Mouse (Mus musculus) embryonic facial prominence, embryonic 11.5 days (tissue): ENCODE measurements around the gene Dnm2. TPM values are rescaled to one million over a fixed set of nuclear protein-coding genes. Genes with fewer than 3 reads are reported as not detected.
"Not testable (repeated sequence)": the region's sequence is repeated elsewhere in the genome, so short reads cannot be mapped to it uniquely, and the experiment has no call there.

Source experiments
- ATAC-seq: fragments of 200-750 bp; cut with Nextera tagmentation; replicated peaks from 2 replicates; pipeline ENCODE4 v1.8.0; 2017; ENCODE audit warnings: low read depth; ENCODE audit not compliant: insufficient number of reproducible peaks, low FRiP score, low TSS enrichment
- DNase-seq: peaks from one replicate; pipeline ENCODE4 v3.0.0-alpha.2; 2015; ENCODE audit warnings: low spot score
- H3K27ac ChIP-seq: fragments of 300-500 bp; sonication (generic); replicated peaks from 2 replicates; pipeline ENCODE4 v1.5.1; 2014; ENCODE audit warnings: mild to moderate bottlenecking, low read depth, low read length, control low read depth
- H3K27me3 ChIP-seq: fragments of 300-500 bp; sonication (generic); 2 replicates; pipeline ENCODE4 v1.6.1; 2014; ENCODE audit warnings: mild to moderate bottlenecking, low read length, moderate library complexity, mixed read lengths; ENCODE audit not compliant: control insufficient read depth, insufficient read depth
- H3K36me3 ChIP-seq: fragments of 300-500 bp; sonication (generic); replicated peaks from 2 replicates; pipeline ENCODE4 v1.6.1; 2014; ENCODE audit warnings: low read depth, mild to moderate bottlenecking, low read length, moderate library complexity, mixed read lengths; ENCODE audit not compliant: control insufficient read depth, insufficient read depth
- H3K4me1 ChIP-seq: fragments of 300-500 bp; sonication (generic); 2 replicates; pipeline ENCODE4 v1.6.1; 2014; ENCODE audit warnings: low read length, mixed read lengths; ENCODE audit not compliant: control insufficient read depth, insufficient read depth
- H3K4me2 ChIP-seq: fragments of 300-500 bp; sonication (generic); 2 replicates; pipeline ENCODE4 v1.6.1; 2014; ENCODE audit warnings: low read depth, mild to moderate bottlenecking, control low read depth, low read length, moderate library complexity
- H3K4me3 ChIP-seq: fragments of 300-500 bp; sonication (generic); 2 replicates; pipeline ENCODE4 v1.5.1; 2014; ENCODE audit warnings: low read depth, low read length, control low read depth
- H3K9ac ChIP-seq: fragments of 300-500 bp; sonication (generic); replicated peaks from 2 replicates; pipeline ENCODE4 v1.6.1; 2014; ENCODE audit warnings: mild to moderate bottlenecking, control low read depth, low read length
- H3K9me3 ChIP-seq: fragments of 300-500 bp; sonication (generic); replicated peaks from 2 replicates; pipeline ENCODE4 v1.6.1; 2016; ENCODE audit warnings: mild to moderate bottlenecking, low read length, inconsistent platforms, mixed read lengths; ENCODE audit not compliant: control insufficient read depth
- WGBS: fragments of 180-500 bp; shearing (Covaris S2); extraction: QIAGEN DNeasy Blood & Tissue Kit; methylation state at CpG from one replicate; pipeline ENCODE4 v1.1.7; 2014; 5-methylcytosine and 5-hydroxymethylcytosine counted together
- polyA plus RNA-seq: library from polyadenylated mRNA; unstranded; fragments of >200 nt; fragmentation: Nextera tagmentation; extraction: Ambion mirVana; gene quantifications from 2 replicates; pipeline ENCODE4 v1.2.1, GENCODE M21; 2014

Gene Dnm2
- polyA plus RNA-seq, 1 experiment from 2014 or later = 58.0 TPM

DNA sequence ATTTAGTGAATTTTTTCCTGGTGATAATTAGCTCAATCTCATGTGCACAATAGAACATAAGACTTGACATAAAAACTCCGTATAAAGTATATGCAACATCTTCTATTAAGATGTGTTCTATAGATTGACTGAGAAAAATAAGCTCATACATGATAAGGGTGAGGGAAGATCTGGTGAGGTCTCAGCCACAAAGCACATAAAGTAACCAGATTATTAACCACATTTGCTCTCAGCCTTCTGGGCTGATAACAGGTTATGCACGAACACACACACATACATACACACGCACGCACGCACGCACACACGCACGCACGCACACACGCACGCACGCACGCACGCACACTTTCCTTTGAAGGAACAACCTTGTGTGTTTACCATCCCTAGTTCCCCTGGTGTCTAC lies 111.8 kb downstream of the Dnm2 start:
- Histone ChIP-seq H3K9ac (no peak overlapping the region), H3K9me3 (no peaks in the 10 kb centered on the region), H3K4me2 (no peak overlapping the region), H3K27ac (no peak overlapping the region), H3K4me3 (no peak overlapping the region), H3K36me3 (no peaks in the 10 kb centered on the region), H3K27me3 (no peaks in the 10 kb centered on the region), H3K4me1 (no peaks in the 10 kb centered on the region)
- WGBS = 96% methylated on average over 14 of the region's 14 CpGs
- ATAC-seq (no peak), DNase-seq (no peak)

DNA sequence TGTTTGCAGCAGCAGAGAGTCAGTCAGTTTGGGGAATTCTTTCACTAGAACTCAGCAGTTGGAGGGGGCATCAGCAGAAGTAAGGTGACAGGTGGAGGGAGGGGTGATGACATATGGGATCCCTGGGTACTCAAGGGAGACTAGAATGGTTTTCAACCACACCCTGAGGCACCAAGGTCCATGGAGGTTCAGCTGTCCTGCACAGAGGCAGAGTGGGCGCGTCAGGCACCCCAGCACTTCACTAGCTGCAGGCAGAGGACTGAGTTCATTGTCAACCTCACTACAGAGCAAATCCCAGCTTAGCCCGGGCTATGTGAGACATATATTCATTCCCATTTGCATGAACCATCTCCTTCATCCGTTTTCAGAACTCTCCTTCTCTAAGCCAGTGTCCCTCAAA lies 112.3 kb downstream of the Dnm2 start:
- Histone ChIP-seq H3K4me3 (no peak overlapping the region), H3K9me3 (no peaks in the 10 kb centered on the region), H3K4me1 (no peaks in the 10 kb centered on the region), H3K27ac (no peak overlapping the region), H3K36me3 (no peaks in the 10 kb centered on the region), H3K4me2 (no peak overlapping the region), H3K9ac (no peak overlapping the region), H3K27me3 (no peaks in the 10 kb centered on the region)
- no peak for DNase-seq
- 71% methylated on average over 4 of the region's 4 CpGs for WGBS
- ATAC-seq = no peak

DNA sequence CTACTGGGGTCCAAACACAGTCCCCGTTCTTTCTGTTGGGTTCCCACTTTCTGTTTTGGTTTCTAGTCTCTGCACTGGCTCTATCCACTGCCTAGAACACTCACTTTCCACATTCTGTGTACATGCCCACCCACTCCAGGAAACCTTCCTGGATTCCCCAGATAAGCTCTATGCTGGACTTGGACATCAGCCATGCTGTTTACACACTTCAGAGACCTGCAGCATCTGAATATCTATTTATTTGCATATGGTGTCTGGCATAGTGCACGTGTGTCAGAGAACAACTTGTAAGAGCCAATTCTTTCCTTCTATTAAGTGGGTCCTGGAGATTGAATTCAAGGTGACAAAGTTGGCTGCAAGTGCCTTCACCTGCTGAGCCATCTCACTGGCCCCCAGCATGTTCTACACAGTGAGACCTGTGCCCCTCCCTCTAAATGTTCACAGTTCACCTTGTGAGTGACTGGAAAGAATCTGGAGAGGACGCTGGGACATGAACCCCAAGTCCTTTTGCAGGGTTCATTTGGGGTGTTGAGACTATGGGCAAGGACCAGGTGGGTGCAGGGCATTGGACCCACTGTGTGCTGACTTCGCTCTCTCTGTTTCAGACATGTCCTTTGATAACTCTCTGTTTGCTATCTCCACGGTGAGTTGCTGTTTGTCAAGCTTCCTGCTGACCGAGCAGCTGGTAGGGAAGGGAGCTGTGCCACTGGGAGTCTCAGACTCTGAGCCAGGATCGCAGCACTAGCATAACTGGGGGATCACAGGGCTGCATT lies 115.5 kb downstream of the Dnm2 start:
- ATAC-seq (no peak), DNase-seq (no peak)
- 81% methylated on average over 7 of the region's 7 CpGs for WGBS
- Histone ChIP-seq H3K9me3 (no peaks in the 10 kb centered on the region), H3K4me1 (no peaks in the 10 kb centered on the region), H3K9ac (no peak overlapping the region), H3K27ac (no peak overlapping the region), H3K27me3 (no peaks in the 10 kb centered on the region), H3K4me3 (no peak overlapping the region), H3K4me2 (no peak overlapping the region), H3K36me3 (no peaks in the 10 kb centered on the region)

DNA sequence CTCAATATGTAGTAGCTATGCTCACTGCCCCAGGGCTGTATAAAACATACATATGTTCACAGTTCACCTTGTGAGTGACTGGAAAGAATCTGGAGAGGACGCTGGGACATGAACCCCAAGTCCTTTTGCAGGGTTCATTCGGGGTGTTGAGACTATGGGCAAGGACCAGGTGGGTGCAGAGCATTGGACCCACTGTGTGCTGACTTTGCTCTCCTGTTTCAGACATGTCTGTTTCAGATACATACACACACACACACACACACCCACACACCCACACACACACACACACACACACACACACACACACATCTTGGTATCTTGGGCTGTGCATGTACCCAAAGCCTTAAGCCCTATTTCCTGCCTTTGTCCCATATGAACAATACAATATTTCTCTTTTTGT lies 117.3 kb downstream of the Dnm2 start:
- not testable (repeated sequence) for DNase-seq, H3K4me3 ChIP-seq, H3K9me3 ChIP-seq, H3K9ac ChIP-seq, H3K27me3 ChIP-seq, H3K27ac ChIP-seq, H3K4me1 ChIP-seq, H3K36me3 ChIP-seq, ATAC-seq, H3K4me2 ChIP-seq
- WGBS = 93% methylated on average over 2 of the region's 2 CpGs

DNA sequence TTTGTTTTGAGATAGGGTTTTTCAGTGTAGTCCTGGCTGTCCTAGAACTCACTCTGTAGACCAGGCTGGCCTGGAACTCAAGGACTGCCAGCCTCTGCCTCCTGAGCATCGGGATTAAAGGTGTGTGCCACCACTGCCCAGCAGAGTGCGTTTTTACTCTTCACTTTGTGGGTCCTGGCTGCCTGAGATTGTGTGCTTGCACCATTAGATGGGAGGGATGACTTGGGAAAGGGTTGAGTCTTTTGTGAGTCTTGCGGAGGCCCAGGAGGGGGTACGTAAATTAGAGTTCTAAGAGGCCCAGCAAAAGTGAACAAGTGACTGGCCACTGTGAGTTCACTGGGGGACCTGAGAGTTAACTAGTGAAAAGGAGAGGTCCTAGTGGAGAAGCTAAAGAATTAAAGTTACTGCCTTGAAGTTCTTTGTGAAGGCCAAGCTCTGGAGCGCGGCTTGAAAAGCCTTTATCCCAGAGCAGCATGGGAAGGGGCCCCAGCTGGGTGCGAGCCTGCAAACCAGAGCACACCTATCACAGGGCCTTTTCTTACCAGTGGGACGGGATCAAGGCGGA lies 120.7 kb downstream of the Dnm2 start:
- Histone ChIP-seq H3K27ac (peak overlapping the region; percentile 91), H3K4me2 (peak overlapping the region; percentile 57), H3K4me1 (no peaks in the 10 kb centered on the region), H3K27me3 (no peaks in the 10 kb centered on the region), H3K4me3 (peak overlapping the region; percentile 79), H3K9ac (peak overlapping the region; percentile 64), H3K36me3 (no peaks in the 10 kb centered on the region), H3K9me3 (no peaks in the 10 kb centered on the region)
- 5% methylated on average over 9 of the region's 9 CpGs for WGBS
- peak; percentile 89 for DNase-seq
- peak; percentile 83 for ATAC-seq

DNA sequence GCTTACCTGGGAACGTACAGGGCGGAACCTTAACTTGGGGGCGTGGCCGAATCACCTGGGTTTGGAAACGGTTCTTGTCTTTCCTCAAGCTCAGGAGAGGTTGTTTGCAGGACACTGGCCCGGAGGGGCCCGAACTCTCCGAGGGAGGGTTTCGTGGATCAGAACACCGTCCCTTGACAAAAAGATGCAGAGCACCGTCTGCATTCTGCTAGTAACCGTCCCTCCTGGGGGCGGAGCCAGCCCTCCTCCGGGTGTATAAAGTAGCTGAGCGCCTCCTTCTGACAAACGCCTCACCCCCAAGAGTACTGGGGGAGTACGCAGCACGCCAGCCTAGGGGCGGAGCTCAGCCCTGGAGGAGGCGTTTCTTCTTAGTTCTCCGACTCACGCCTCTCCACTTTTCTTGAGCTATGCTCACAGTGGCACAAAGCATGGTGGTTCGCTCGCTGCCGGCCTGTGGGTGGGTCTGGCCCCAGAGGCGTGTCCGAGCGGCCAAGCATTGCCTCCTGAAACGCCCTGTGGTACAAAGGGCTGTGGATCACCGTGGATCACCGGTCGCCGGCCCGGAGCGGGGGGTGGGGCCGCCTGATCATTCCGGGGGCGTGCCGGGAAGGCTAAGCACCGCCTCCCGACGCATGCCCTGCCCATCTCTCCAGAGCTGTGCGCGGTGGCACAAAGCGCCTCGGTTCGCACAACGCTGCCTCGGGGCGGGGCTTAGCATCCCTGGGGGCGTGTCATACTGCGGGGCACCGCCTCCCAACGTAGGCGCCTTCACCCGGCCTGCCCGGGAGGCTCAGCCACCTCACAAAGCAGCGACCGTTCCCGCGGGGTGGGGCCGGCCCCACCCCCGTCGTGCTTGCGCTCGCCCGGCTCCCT lies 121.4 kb downstream of the Dnm2 start:
- peak; percentile 92 for ATAC-seq
- WGBS = under 1% methylated on average over 66 of the region's 67 CpGs

DNA sequence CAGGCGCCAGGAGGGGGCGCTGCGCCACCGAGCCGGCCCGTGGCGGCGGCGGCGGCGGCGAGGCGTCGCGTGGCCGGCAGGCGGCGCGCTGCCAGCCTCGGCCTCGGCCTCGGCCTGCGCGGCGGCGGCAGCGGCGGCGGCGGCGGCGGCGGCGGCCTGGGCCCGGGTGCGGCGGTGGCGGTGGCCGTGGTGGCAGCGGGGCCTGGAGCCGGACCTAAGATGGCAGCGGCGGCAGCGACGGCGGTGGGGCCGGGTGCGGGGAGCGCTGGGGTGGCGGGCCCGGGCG lies 122.0 kb downstream of the Dnm2 start, which contains the start of gene Carm1:
Gene Carm1, plus strand, starts transcription at position 106 of the 286 bp plus-strand sequence.
- Histone ChIP-seq H3K4me2 (peak within 1 kb of the TSS; percentile 58), H3K9me3 (no peaks in the 10 kb centered on the region), H3K27me3 (no peaks in the 10 kb centered on the region), H3K4me1 (no peaks in the 10 kb centered on the region), H3K9ac (peak within 1 kb of the TSS; percentile 98), H3K36me3 (no peaks in the 10 kb centered on the region), H3K27ac (peak within 1 kb of the TSS; percentile 96), H3K4me3 (peak within 1 kb of the TSS; percentile 79)
- under 1% methylated on average over 25 of the region's 52 CpGs for WGBS
- DNase-seq (no peak), ATAC-seq (no peak)

More for the DNA sequence above, 121.4 kb downstream of the Dnm2 start:
- DNase-seq = peak; percentile 100
- peak overlapping the region; percentile 57 for H3K4me2 ChIP-seq
- no peaks in the 10 kb centered on the region for H3K9me3 ChIP-seq
- H3K4me1 ChIP-seq = no peaks in the 10 kb centered on the region
- no peaks in the 10 kb centered on the region for H3K27me3 ChIP-seq
- peak overlapping the region; percentile 91 for H3K27ac ChIP-seq
- H3K9ac ChIP-seq = peak overlapping the region; percentile 64
- H3K36me3 ChIP-seq = no peaks in the 10 kb centered on the region
- H3K4me3 ChIP-seq = peak overlapping the region; percentile 79
